Mouse (Mus musculus): ENCODE data around the gene Rb1. TPM values are rescaled to one million over a fixed set of nuclear protein-coding genes. Genes with fewer than 3 reads are reported as not detected.

Gene Rb1
- 1.1 and 1.5 TPM in 2 replicates for polyA plus RNA-seq (2012; rRNA removed; ENCODE audit: low replicate concordance)

DNA sequence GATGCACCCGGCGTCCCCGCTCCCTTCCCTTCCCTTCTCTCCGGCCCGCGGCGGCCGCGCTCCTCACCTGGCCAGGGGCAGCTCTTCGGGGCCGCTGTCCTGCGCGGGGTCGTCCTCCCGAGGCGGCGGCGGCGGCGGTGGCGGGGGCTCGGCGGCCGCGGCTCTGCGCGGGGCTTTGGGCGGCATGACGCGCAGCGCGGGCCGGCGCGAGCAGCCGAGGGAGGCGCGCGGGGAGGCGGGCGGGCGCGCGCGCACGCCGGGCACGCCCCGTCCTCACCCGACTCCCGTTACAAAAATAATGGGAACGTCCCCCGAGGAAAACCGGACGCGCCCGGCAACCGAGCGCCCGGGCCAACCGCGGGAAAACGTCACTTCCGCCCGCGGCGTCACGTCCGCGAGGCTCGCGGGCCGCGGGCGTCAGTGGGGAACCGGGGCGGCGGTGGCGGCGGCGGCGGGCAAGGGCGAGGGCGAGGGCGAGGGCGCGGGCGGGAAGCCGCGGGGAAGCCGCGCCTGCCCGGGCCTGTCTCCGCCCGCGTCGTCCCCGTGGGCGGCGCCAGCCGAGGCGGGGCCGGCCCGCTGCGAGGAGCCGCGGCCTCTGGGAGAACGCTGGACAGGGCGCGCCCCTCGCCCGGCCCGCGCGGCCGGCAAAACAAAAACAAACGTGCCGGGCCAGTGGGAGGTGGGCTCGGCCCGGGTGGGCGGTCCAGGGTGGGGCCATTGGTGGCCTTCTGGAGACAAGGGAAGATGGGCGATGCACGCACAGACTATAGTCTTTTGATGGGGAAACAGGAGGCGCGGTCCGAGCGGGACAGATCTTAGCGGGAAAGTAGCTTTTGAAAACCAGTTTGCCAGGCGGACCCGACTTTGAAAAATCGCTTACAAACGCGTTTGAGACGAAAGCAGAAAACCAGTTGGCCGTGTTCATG is at the start of gene Rb1:
Gene Rb1 (minus strand): TSS at position 367 of the 926 bp plus-strand sequence.

DNA sequence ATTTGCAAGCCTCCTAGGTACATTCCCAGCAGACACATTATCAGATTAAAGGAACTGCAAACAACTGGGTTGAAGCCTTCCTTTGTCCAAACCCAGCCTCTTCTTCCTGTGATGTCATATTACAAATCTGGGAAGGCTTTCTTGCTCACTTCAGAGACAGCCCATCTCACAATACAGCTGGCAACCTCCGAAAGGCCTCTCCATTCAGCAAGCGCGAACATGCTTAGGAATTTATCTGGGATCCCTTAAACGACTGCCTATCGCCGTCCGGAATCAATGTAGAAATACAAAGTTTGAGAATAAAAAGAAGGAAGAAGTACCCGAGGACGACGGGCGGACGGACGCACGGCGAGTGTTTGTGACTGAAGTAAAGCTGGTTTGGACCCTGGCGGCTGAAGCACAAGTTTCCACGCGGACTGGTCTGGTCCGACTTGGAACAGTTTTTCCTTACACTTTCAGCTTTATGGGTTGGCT is 87.7 kb downstream of the Rb1 start, which contains the start of gene Lpar6:
Gene Lpar6 (plus strand): TSS at position 48 of the 474 bp plus-strand sequence.

Other genes starting within 250 kb of the Rb1 start
- gene Rcbtb2, start 202.8 kb downstream of the Rb1 start, polyA plus RNA-seq (2012; rRNA removed; ENCODE audit: low replicate concordance) = 8.5 and 11.3 TPM in 2 replicates
- gene Lpar6, start 87.9 kb downstream of the Rb1 start, polyA plus RNA-seq (2012; rRNA removed; ENCODE audit: low replicate concordance) = 0.56 and 0.71 TPM in 2 replicates
- gene Itm2b, start 59.5 kb upstream of the Rb1 start, polyA plus RNA-seq (2012; rRNA removed; ENCODE audit: low replicate concordance) = 394 and 702 TPM in 2 replicates
- gene Med4, start 184.2 kb upstream of the Rb1 start, polyA plus RNA-seq (2012; rRNA removed; ENCODE audit: low replicate concordance) = 2.6 and 2.7 TPM in 2 replicates
- 11.9 and 12.1 TPM in 2 replicates for gene Sucla2, start 199.5 kb upstream of the Rb1 start, polyA plus RNA-seq (2012; rRNA removed; ENCODE audit: low replicate concordance)
- 0.21 and 0.35 TPM in 2 replicates for gene Nudt15, start 222.4 kb upstream of the Rb1 start, polyA plus RNA-seq (2012; rRNA removed; ENCODE audit: low replicate concordance)